Mouse (Mus musculus) mouse embryonic stem cell (cell line): ENCODE measurements around the gene Sh3glb2.

Experiments
- in situ Hi-C, 2 experiments: fragments of 300-500 bp; cut with MboI; formaldehyde crosslinking; loops; 1 replicate in 1 of 2; 3 replicates in 1 of 2; pipeline ENCODE4 v1.14.3; 2019 to 2020; ENCODE audit warnings: low sequenced_read_pairs in 2 of 2, low pct_unique_long_range_greater_than_20kb in 1 of 2, mixed read lengths in 1 of 2; ENCODE audit not compliant: unreplicated experiment in 1 of 2

Gene Sh3glb2

DNA sequence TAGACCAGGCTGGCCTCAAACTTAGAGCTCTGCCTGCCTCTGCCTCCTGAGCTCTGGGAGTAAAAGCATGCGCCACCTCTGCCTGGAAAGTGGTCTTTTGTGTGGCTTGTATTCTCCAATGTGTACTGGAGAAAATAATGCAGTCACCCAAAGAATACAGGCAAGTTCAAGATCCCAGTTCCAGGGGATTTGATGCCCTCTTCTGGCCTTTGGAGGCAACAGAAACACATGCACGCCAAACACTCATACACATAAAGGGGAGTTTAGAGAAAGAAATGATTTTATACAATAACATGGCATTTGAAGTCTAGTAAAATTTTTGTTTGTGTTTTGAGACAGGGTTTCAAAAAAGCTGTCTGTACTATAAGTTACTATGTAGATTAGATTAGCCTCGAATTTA is 59.6 kb downstream of the Sh3glb2 start:
- in situ Hi-C loops, result no loop called here
